Mouse (Mus musculus) Patski (cell line): Measurements from ENCODE around the gene Zbtb38. TPM values are rescaled to one million over a fixed set of nuclear protein-coding genes. Genes with fewer than 3 reads are reported as not detected.

Experiments used
- ATAC-seq: fragments of 100-300 bp; one replicate; pipeline ENCODE4 v1.8.0; 2021
- CTCF ChIA-PET: fragments of 350-600 bp; sonication (Branson Sonifier 250); formaldehyde crosslinking; loops from one replicate; lab custom pipeline; 2022; ENCODE audit warnings: inconsistent platforms; lab: Charles Lee
- POLR2A ChIA-PET: fragments of 350-600 bp; sonication (Branson Sonifier 250); formaldehyde crosslinking; loops from one replicate; lab custom pipeline; 2022; ENCODE audit warnings: antibody characterized with exemption, inconsistent platforms; lab: Charles Lee
- DNase-seq: peaks from one replicate; pipeline ENCODE4 v3.0.0-alpha.2; 2011; ENCODE audit warnings: low read depth, low spot score
- H3K27me3 ChIP-seq: fragments of 371-371 bp; one replicate; pipeline ENCODE4 v1.5.1; 2021
- CTCF ChIP-seq: fragments of 100-300 bp; IDR thresholded peaks from one replicate; pipeline ENCODE4 v1.5.1; 2021
- in situ Hi-C: fragments of 300-500 bp; cut with MboI; formaldehyde crosslinking; loops from 3 replicates; pipeline ENCODE4 v1.11.1; 2018; ENCODE audit warnings: low pct_unique_long_range_greater_than_20kb, mixed read lengths
- polyA plus RNA-seq: library from polyadenylated mRNA; unstranded; gene quantifications from one replicate; pipeline ENCODE4 v1.2.3, GENCODE M21; 2021

Gene Zbtb38
- polyA plus RNA-seq: 59.2 TPM

DNA sequence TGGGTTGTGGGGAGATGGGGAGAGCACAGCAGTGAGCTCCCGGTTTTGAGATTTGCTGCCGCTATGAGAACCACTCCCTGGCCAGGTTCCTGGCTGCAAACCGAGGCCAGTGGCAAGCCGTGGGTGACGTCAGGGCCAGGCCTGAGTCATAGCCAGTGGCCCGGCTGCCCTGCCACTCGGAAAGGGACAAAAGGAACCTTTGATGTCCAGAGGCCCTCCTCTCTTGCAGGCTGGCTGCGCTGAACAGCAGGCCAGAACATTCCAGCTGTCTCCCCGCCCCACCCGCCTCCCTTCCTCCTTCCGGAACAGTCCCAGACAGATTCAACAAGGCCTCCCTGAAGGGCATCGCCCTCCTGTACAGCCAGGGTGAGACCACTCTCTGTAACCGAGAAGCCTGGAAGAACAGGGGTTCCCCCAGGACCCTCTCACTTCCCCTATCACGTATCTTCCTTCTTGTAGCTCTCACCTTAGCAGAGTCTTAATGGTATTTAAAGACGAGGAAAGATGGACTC lies at the start of gene Zbtb38:
Gene Zbtb38 (minus strand): TSS at position 229 of the 512 bp plus-strand sequence.
- H3K27me3 ChIP-seq: no peaks in the 10 kb centered on the region
- ATAC-seq: peak; percentile 93
- POLR2A ChIA-PET: no interaction called here
- TF ChIP-seq CTCF: no peak
- DNase-seq: no peak
- CTCF ChIA-PET: no interaction called here
- in situ Hi-C loops: no loop called here

- ChIA-PET POLR2A (interaction anchor here (0.7 kb wide), 1 partner anchor 14 kb away, joined by 4 read pairs; no protein-coding TSS in a partner anchor), CTCF (interaction anchor here (0.6 to 3.9 kb wide), 8 partner anchors 8 to 513 kb away, joined by 3 to 30 read pairs (median 3); no protein-coding TSS in a partner anchor)
- peak; percentile 72 for TF ChIP-seq CTCF
- in situ Hi-C loops: loop anchor here (25.0 kb wide), 1 partner anchor 513 kb away; no protein-coding TSS in a partner anchor
- H3K27me3 ChIP-seq: no peaks in the 10 kb centered on the region
- peak; percentile 62 for ATAC-seq
- DNase-seq: no peak
These were observed 47.6 kb upstream of the Zbtb38 start for GRCm38 (mm10) chr9:96800131-96800825.

DNA sequence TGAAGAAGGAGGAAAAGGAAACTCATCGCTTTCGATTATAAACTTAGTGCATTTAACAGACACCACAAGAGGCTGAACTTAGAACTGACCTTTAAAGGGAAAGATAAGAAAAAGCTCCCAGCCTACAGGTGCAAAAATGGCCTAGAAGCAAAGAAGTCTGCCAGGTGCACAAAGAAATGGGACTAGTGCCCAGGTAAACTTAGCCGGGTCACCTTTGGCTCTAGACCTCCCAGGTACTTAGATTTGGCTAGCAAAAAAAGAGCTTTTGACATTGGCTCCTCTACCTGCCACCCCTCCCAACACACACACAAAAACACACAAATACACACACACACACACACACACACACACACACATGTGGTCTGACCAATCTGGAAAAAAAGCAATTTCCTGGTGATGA lies 44.7 kb upstream of the Zbtb38 start:
- in situ Hi-C loops: loop anchor here (5.0 kb wide), 1 partner anchor 125 kb away; no protein-coding TSS in a partner anchor
- ChIA-PET CTCF (interaction anchor here (1.2 to 2.5 kb wide), 4 partner anchors 9 to 224 kb away, joined by 3 to 12 read pairs (median 4); no protein-coding TSS in a partner anchor), POLR2A (interaction anchor here (0.5 kb wide), 1 partner anchor 15 kb away, joined by 8 read pairs; no protein-coding TSS in a partner anchor)
- no peak for ATAC-seq
- DNase-seq: no peak
- no peaks in the 10 kb centered on the region for H3K27me3 ChIP-seq
- no peak for TF ChIP-seq CTCF

GRCm38 (mm10) chr9:96795399-96795928 lies 42.8 kb upstream of the Zbtb38 start:
- ATAC-seq (no peak), DNase-seq (no peak)
- ChIA-PET POLR2A (no interaction called here), CTCF (interaction anchor here (2.5 kb wide), 1 partner anchor 126 kb away, joined by 12 read pairs; no protein-coding TSS in a partner anchor)
- in situ Hi-C loops: loop anchor here (5.0 kb wide), 1 partner anchor 123 kb away; no protein-coding TSS in a partner anchor
- TF ChIP-seq CTCF: no peak
- H3K27me3 ChIP-seq: no peaks in the 10 kb centered on the region

GRCm38 (mm10) chr9:96794601-96795000 lies 42.0 kb upstream of the Zbtb38 start:
- ChIA-PET CTCF (interaction anchor here (0.7 kb wide), 1 partner anchor 125 kb away, joined by 3 read pairs; no protein-coding TSS in a partner anchor), POLR2A (no interaction called here)
- H3K27me3 ChIP-seq: no peaks in the 10 kb centered on the region
- DNase-seq: no peak
- no peak for TF ChIP-seq CTCF
- in situ Hi-C loops: no loop called here
- no peak for ATAC-seq

GRCm38 (mm10) chr9:96792543-96792942 lies 39.9 kb upstream of the Zbtb38 start:
- in situ Hi-C loops: no loop called here
- ChIA-PET CTCF (interaction anchor here (0.7 to 1.0 kb wide), 2 partner anchors 45 to 193 kb away, joined by 3 to 4 read pairs; no protein-coding TSS in a partner anchor), POLR2A (interaction anchor here (0.6 kb wide), 1 partner anchor 18 kb away, joined by 3 read pairs; no protein-coding TSS in a partner anchor)
- DNase-seq (no peak), ATAC-seq (no peak)
- TF ChIP-seq CTCF: no peak
- H3K27me3 ChIP-seq: no peaks in the 10 kb centered on the region

DNA sequence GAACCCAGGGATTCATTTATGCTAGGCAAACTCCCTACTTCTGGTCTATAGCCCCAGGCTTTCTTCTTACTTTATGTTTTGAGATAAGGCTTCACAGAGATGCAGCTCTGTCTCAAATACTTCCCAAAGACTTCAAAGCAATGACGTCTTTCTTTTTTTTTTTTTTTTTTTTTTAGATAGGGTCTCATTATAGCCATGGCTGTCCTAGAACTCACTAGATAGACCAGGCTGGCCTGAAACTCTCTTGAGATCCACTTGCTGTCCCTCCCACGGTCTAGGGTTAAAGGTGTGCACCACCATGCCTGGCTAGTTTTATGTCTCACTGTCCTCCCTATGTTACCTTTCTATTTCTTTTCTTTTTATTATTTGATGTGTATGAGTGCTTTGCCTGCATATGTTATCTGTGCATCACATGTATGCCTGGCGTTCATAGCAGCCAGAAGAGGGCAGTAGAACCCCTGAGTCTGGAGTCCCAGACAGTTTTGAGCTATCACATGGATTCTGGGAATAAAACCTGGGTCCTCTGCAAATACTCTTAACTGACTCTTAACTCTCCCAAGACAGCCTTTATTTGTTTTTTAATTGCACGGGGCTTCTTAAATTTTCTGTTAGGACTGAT lies 37.9 kb upstream of the Zbtb38 start:
- ChIA-PET CTCF (interaction anchor here (0.7 to 1.5 kb wide), 5 partner anchors 8 to 16 kb away, joined by 3 to 4 read pairs (median 3); no protein-coding TSS in a partner anchor), POLR2A (no interaction called here)
- in situ Hi-C loops: no loop called here
- DNase-seq (no peak), ATAC-seq (no peak)
- no peaks in the 10 kb centered on the region for H3K27me3 ChIP-seq
- peak; percentile 55 for TF ChIP-seq CTCF

GRCm38 (mm10) chr9:96789906-96790305 lies 37.3 kb upstream of the Zbtb38 start:
- CTCF ChIA-PET: interaction anchor here (1.0 to 1.8 kb wide), 4 partner anchors 9 to 120 kb away, joined by 3 to 7 read pairs (median 4); no protein-coding TSS in a partner anchor
- DNase-seq: peak; percentile 79
- TF ChIP-seq CTCF: no peak
- no peaks in the 10 kb centered on the region for H3K27me3 ChIP-seq
- POLR2A ChIA-PET: no interaction called here
- peak; percentile 65 for ATAC-seq
- in situ Hi-C loops: loop anchor here (5.0 kb wide), 1 partner anchor 72 kb away; no protein-coding TSS in a partner anchor

DNA sequence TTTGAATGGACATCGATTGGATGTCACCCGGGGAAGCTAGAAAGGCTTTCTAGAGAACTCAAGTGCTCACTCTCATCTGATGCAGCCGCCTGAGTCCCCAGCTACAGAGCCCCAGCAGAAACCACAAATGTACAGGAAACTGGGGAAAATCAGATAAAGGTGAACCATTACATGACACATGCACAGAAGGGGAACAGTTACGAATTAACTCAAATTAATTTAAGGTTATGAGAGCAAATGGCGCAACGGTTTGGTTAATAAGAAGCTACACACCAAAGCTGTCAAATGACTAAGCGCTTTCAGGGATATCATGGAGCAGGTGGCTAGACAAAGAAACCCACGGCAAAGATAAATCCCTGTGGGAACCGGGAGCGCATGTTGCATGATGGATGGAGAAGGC lies 35.2 kb upstream of the Zbtb38 start:
- CTCF ChIA-PET: interaction anchor here (0.9 to 1.7 kb wide), 5 partner anchors 9 to 73 kb away, joined by 3 to 7 read pairs (median 3); no protein-coding TSS in a partner anchor
- TF ChIP-seq CTCF: no peak
- in situ Hi-C loops: loop anchor here (5.0 kb wide), 1 partner anchor 75 kb away; no protein-coding TSS in a partner anchor
- DNase-seq (peak; percentile 92), ATAC-seq (peak; percentile 38)
- H3K27me3 ChIP-seq: no peaks in the 10 kb centered on the region
- POLR2A ChIA-PET: interaction anchor here (0.8 to 1.3 kb wide), 4 partner anchors 12 to 112 kb away, joined by 3 to 4 read pairs (median 3); no protein-coding TSS in a partner anchor
